Mouse (Mus musculus) bone marrow macrophage, adult 2 months (primary cell): ENCODE data around the gene Gm7980. TPM values are rescaled to one million over a fixed set of nuclear protein-coding genes. Genes with fewer than 3 reads are reported as not detected.
"Not testable (repeated sequence)": the region's sequence is repeated elsewhere in the genome, so short reads cannot be mapped to it uniquely, and the experiment has no call there.

Source experiments
- H3K27ac ChIP-seq: 2 replicates; pipeline ENCODE4 v1.5.1; 2012; ENCODE audit warnings: low read depth, low read length; ENCODE audit not compliant: insufficient read depth
- H3K4me1 ChIP-seq: 2 replicates; pipeline ENCODE4 v1.6.1; 2012; ENCODE audit warnings: low read length; ENCODE audit not compliant: control insufficient read depth, insufficient read depth
- H3K4me3 ChIP-seq: 2 replicates; pipeline ENCODE4 v1.5.1; 2012; ENCODE audit warnings: mild to moderate bottlenecking, low read length, moderate library complexity; ENCODE audit not compliant: insufficient read depth
- polyA plus RNA-seq: library from polyadenylated mRNA; stranded (reverse); fragments of >200 nt; gene quantifications from 2 replicates; pipeline ENCODE4 v1.2.4, GENCODE M21; 2012; ENCODE audit not compliant: missing spikeins, insufficient read depth, insufficient read length

Gm7980 gene
- not detected in 2 replicates for polyA plus RNA-seq

DNA sequence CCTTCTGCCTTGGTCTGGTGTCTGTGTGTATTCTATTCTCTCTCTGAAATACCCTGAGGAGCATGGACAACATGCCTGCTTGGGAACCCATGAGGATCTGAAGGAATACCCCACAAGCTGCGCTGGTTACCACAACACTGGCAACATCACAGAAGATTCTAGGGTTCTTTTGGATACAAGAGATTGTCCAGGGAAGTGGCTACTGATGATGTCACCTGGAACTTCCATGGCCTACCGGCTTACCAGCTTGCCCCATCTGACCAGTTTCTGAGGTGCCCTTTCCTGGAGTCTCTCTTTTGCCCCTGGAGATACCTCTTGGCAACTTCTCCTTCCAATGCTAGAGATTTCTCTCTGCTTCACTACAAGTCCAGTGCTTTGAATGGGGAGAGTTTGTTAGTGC, at the start of gene Gm7980:
Gene Gm7980 (minus strand): TSS at position 101 of the 400 bp plus-strand sequence.
- not testable (repeated sequence) for H3K4me3 ChIP-seq, H3K27ac ChIP-seq, H3K4me1 ChIP-seq

DNA sequence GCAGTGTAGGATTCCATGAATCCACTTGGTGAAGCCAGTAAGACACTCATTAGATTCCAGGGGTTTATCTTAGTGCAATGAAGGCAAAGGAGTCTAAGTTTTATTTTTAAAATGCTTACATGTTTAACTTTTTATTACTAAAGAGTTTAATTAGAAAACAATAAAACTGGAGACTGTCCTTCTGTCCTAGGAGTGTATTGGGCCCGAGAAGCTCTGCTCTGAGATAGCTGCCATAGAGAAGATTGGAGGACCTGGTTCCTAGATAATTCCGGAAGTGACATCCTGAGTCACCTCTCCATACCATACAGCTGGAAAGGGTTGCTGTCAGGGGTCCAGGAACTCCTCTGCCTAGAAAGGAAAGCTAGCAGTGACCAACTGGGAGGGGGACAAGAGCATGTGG, 36.6 kb upstream of the Gm7980 start, which contains the start of gene 1700024B05Rik:
Gene 1700024B05Rik (plus strand): TSS at position 301 of the 400 bp plus-strand sequence.
- not testable (repeated sequence) for H3K4me3 ChIP-seq

DNA sequence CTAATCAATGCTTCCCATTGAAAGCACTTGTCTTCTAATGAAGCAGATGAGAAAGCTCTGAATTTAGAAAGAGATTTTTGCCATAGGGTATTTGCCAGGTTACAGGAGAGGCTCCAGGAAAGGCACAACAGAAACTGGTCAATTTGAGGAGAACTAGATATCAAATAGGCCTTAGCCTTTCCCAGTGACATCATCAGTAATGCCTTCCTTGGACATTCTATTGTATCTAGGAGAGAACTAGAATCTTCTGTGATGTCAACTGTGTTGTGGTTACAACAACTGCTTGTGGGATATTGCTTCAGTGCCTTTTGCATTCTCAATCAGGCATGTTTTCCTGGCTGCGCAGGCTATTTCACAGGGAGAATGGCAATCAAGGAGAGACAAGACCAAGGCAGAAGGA, 17.6 kb upstream of the Gm7980 start, which contains the start of gene 1700049E17Rik1:
Gene 1700049E17Rik1 (plus strand): TSS at position 301 of the 400 bp plus-strand sequence.
- not testable (repeated sequence) for H3K27ac ChIP-seq, H3K4me3 ChIP-seq, H3K4me1 ChIP-seq

More for the DNA sequence above, 36.6 kb upstream of the Gm7980 start, which contains the start of gene 1700024B05Rik:
- H3K4me1 ChIP-seq, H3K27ac ChIP-seq: not testable (repeated sequence)

Other genes starting within 250 kb of the Gm7980 start
- not detected in 2 replicates for gene Gm8068, start 205.4 kb downstream of the Gm7980 start, polyA plus RNA-seq
- gene Gm7929, start 156.7 kb downstream of the Gm7980 start, polyA plus RNA-seq: not detected in 2 replicates
- gene Gm47189, start 134.8 kb downstream of the Gm7980 start, polyA plus RNA-seq: not detected in 2 replicates
- gene 1700049E17Rik1, start 17.7 kb upstream of the Gm7980 start, polyA plus RNA-seq: not detected in 2 replicates
- gene 1700024B05Rik, start 36.7 kb upstream of the Gm7980 start, polyA plus RNA-seq: not detected in 2 replicates
- not detected in 2 replicates for gene Gm6401, start 60.6 kb upstream of the Gm7980 start, polyA plus RNA-seq
- not detected in 2 replicates for gene Gm3543, start 76.0 kb upstream of the Gm7980 start, polyA plus RNA-seq
- gene Gm7951, start 210.1 kb upstream of the Gm7980 start, polyA plus RNA-seq: not detected in 2 replicates